Mouse (Mus musculus) midbrain, postnatal 0 days (tissue): ENCODE measurements around the gene Gm28845. TPM values are rescaled to one million over a fixed set of nuclear protein-coding genes. Genes with fewer than 3 reads are reported as not detected.

Source experiments
- ATAC-seq: fragments of 200-750 bp; cut with Nextera tagmentation; 2 replicates; pipeline ENCODE4 v1.8.0; 2017; ENCODE audit warnings: moderate number of reproducible peaks, mild to moderate bottlenecking, moderate TSS enrichment, moderate library complexity; ENCODE audit not compliant: low FRiP score
- DNase-seq: peaks from one replicate; pipeline ENCODE4 v3.0.0-alpha.2; 2015; ENCODE audit warnings: low spot score
- H3K27ac ChIP-seq: fragments of 300-500 bp; sonication (generic); 2 replicates; pipeline ENCODE4 v1.5.1; 2014; ENCODE audit warnings: low read depth, mild to moderate bottlenecking, low read length, mixed read lengths
- H3K27me3 ChIP-seq: fragments of 300-500 bp; sonication (generic); 2 replicates; pipeline ENCODE4 v1.6.1; 2014; ENCODE audit warnings: low read length, control low read depth, mixed read lengths; ENCODE audit not compliant: insufficient read depth
- H3K36me3 ChIP-seq: fragments of 300-500 bp; sonication (generic); 2 replicates; pipeline ENCODE4 v1.6.1; 2014; ENCODE audit warnings: low read length, control low read depth, mixed read lengths; ENCODE audit not compliant: insufficient read depth
- H3K4me1 ChIP-seq: fragments of 300-500 bp; sonication (generic); 2 replicates; pipeline ENCODE4 v1.6.1; 2014; ENCODE audit warnings: mild to moderate bottlenecking, control low read depth, antibody characterized with exemption, low read length, mixed read lengths; ENCODE audit not compliant: insufficient read depth
- H3K4me2 ChIP-seq: fragments of 300-500 bp; sonication (generic); 2 replicates; pipeline ENCODE4 v1.6.1; 2014; ENCODE audit warnings: low read depth, mild to moderate bottlenecking, low read length, mixed read lengths; ENCODE audit not compliant: poor library complexity, severe bottlenecking
- H3K4me3 ChIP-seq: fragments of 300-500 bp; sonication (generic); 2 replicates; pipeline ENCODE4 v1.5.1; 2014; ENCODE audit warnings: low read depth, mild to moderate bottlenecking, low read length, moderate library complexity
- H3K9ac ChIP-seq: fragments of 300-500 bp; sonication (generic); replicated peaks from 2 replicates; pipeline ENCODE4 v1.6.1; 2014; ENCODE audit warnings: mild to moderate bottlenecking, low read length, moderate library complexity, mixed read lengths; ENCODE audit not compliant: poor library complexity, severe bottlenecking
- H3K9me3 ChIP-seq: fragments of 300-500 bp; sonication (generic); 2 replicates; pipeline ENCODE4 v1.6.1; 2016; ENCODE audit warnings: low read length, control low read depth
- CTCF ChIP-seq: IDR thresholded peaks from 2 replicates; pipeline ENCODE4 v1.5.1; 2016; ENCODE audit warnings: antibody characterized with exemption, mild to moderate bottlenecking
- WGBS: fragments of 180-500 bp; shearing (Covaris S2); extraction: QIAGEN DNeasy Blood & Tissue Kit; methylation state at CpG from one replicate; pipeline ENCODE4 v1.1.7; 2014; 5-methylcytosine and 5-hydroxymethylcytosine counted together
- polyA plus RNA-seq: library from polyadenylated mRNA; unstranded; fragments of >200 nt; fragmentation: Nextera tagmentation; extraction: Ambion mirVana; gene quantifications from 2 replicates; pipeline ENCODE4 v1.2.1, GENCODE M21; 2015
- total RNA-seq: library from RNA; depleted of rRNA; stranded (reverse); fragments of >200 nt; gene quantifications from 2 replicates; pipeline ENCODE4 v1.2.3, GENCODE M21; 2014

Gene Gm28845
- total and polyA plus RNA-seq, 2 experiments from 2014 or later: 1.2 to 1.3 TPM

DNA sequence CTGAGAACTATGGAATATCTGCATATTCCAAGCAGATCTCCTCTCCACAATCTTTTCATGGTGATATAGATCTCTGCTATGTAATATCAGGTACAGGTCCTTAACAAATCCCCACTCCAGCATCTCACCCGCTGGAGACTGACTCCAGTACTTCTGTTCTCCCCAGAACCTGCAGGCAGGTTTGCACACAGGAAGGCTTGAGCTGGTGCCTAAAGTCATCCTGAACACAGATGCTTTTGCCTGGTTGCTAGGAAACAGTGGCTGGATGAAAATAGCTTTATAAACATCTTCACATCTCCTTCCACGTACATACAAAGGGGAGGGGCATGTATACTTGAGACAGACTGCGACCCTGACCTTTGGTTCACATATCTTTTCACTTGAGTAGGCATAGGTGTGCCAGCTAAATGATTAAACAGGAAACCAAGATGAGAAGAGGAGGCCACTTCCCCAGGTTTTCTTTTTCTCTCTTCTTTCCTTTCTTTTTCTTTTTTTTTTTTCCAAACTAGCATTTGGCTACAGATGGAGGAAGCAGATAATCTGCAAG lies 10.3 kb upstream of the Gm28845 start:
- DNase-seq: peak; percentile 41

DNA sequence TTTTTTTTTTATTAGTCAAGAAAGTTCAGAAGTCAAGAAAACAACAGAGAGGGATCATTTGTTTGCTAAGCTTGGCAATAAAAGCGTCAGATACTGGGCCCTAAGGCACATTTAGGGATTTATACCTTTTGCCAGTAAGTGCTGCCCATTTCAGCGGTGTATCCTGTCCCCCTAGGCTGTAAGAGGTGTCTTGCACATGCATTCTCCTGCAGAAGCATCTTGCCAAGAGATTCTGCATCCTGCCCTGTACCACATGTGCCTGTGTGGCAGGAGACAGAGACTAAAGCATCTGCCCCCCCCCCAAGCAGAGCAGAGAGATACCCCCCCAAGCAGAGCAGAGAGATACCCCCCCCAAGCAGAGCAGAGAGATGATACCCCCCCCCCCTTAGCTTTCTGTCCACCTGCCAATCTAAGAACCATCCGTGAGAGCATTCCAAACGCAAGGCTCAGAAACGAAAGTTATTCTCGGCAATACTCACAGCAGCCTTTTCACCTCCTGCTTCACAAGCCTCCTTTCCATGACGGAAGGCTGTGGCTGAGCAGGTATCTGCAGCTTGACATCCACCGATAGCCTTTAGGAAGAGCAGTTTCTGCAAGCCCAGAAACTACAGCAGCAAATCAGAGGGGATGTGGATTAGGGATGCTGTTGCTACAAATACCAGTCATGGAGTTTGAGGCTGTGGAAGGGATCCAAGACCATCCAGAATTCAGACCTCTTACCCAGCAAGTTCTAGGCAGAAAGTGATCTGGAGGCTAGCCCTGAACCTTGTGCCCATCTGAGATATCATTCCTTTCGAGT lies 3.4 kb upstream of the Gm28845 start, which contains the start of gene D630023F18Rik:
Gene D630023F18Rik, minus strand, starts transcription at position 641 of the 799 bp plus-strand sequence.
- WGBS: 20% methylated on average over 9 of the region's 9 CpGs
- H3K9me3 ChIP-seq: no peaks in the 10 kb centered on the region
- peak within 1 kb of the TSS; percentile 38 for H3K4me3 ChIP-seq
- no peaks in the 10 kb centered on the region for H3K4me1 ChIP-seq
- no peaks in the 10 kb centered on the region for H3K36me3 ChIP-seq
- peak within 1 kb of the TSS; percentile 50; the same call in 1 of the 2 replicates for H3K9ac ChIP-seq
- no peak for TF ChIP-seq CTCF
- peak within 1 kb of the TSS; percentile 50 for H3K4me2 ChIP-seq
- H3K27me3 ChIP-seq: no peaks in the 10 kb centered on the region
- ATAC-seq (peak; percentile 71), DNase-seq (peak; percentile 65)
- H3K27ac ChIP-seq: no peak within 1 kb of the TSS

More for the DNA sequence above, 10.3 kb upstream of the Gm28845 start:
- no peak overlapping the region for H3K4me3 ChIP-seq
- H3K4me1 ChIP-seq: no peaks in the 10 kb centered on the region
- H3K9ac ChIP-seq: no peak overlapping the region
- H3K4me2 ChIP-seq: no peak overlapping the region
- H3K27me3 ChIP-seq: no peaks in the 10 kb centered on the region
- WGBS: 56% methylated on average over 3 of the region's 3 CpGs
- no peak overlapping the region for H3K27ac ChIP-seq
- H3K9me3 ChIP-seq: no peaks in the 10 kb centered on the region
- no peak for TF ChIP-seq CTCF
- no peak for ATAC-seq
- H3K36me3 ChIP-seq: no peaks in the 10 kb centered on the region

DNA sequence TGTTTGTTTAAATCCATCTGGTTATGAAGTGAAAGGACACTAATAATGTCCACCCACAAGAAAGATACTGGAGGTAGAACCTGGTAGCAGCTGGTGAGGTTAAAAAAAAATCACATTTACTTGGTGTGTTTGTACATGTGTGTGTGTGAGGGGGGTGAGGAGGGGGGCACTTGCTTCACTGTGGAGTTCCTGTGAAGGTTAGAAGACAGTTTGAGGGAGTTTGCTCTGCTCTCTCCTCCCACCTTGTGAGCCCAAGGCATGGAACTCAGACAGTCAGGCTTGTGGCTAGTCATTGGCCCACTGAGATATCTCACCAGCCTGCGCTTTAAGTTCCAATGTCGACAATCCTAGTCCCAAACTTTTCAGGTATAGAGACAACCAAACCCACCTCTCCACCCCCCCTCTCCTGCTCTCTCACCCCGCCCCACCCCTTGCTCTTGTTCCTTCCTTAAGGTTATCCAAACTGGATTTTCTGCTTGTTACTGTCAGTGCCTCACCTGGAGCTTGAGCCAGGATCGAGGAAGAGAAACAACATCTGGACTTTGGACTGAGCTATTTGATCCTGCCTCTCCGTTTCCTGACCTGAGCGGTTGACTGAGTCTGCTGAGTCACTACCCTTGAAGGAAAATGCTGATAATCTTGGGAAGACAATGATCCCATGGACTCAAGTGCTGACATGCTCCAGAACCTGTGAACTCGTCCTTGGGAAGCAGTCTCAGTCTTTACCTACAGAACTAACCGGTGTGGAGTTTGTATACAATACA lies 1.0 kb downstream of the Gm28845 start:
- no peak for TF ChIP-seq CTCF
- H3K4me2 ChIP-seq: no peak overlapping the region
- no peak overlapping the region for H3K4me3 ChIP-seq
- H3K27me3 ChIP-seq: no peaks in the 10 kb centered on the region
- H3K4me1 ChIP-seq: no peaks in the 10 kb centered on the region
- no peak overlapping the region for H3K9ac ChIP-seq
- no peaks in the 10 kb centered on the region for H3K36me3 ChIP-seq
- ATAC-seq (no peak), DNase-seq (no peak)
- H3K27ac ChIP-seq: no peak overlapping the region
- no peaks in the 10 kb centered on the region for H3K9me3 ChIP-seq
- 82% methylated on average over 8 of the region's 8 CpGs for WGBS

- DNase-seq (no peak), ATAC-seq (no peak)
- H3K36me3 ChIP-seq: no peaks in the 10 kb centered on the region
- TF ChIP-seq CTCF: no peak
- no peak overlapping the region for H3K9ac ChIP-seq
- H3K9me3 ChIP-seq: no peaks in the 10 kb centered on the region
- H3K4me3 ChIP-seq: no peak overlapping the region
- H3K4me2 ChIP-seq: no peak overlapping the region
- 89% methylated on average over 5 of the region's 5 CpGs for WGBS
- no peaks in the 10 kb centered on the region for H3K27me3 ChIP-seq
- no peaks in the 10 kb centered on the region for H3K4me1 ChIP-seq
- H3K27ac ChIP-seq: no peak overlapping the region
Observed at GRCm38 (mm10) chr1:65113536-65114172, 5.7 kb downstream of the Gm28845 start.

DNA sequence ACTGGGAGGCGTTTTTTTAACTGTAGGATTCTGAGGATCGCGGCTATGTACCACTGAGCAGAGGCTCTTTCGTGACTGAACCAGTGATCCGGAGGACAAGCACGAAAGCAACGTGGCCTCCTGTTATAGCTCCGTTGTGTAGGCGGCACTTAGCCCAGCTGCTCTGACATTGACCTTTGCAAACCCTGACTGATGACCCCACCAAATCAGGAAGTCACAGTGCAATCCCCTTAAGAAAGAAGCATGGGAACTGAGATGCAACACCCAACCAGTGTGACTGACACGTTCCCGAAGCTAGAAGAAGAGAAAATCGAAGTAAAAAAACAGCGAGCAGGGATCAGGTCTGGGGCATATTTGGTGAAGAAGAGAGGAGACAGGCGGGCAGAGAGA lies 6.6 kb downstream of the Gm28845 start:
- H3K9me3 ChIP-seq: no peaks in the 10 kb centered on the region
- H3K9ac ChIP-seq: no peak overlapping the region
- no peak overlapping the region for H3K27ac ChIP-seq
- no peak for TF ChIP-seq CTCF
- H3K4me2 ChIP-seq: peak overlapping the region; percentile 28
- 54% methylated on average over 14 of the region's 14 CpGs for WGBS
- H3K27me3 ChIP-seq: no peaks in the 10 kb centered on the region
- H3K36me3 ChIP-seq: no peaks in the 10 kb centered on the region
- no peak for ATAC-seq
- DNase-seq: no peak
- no peaks in the 10 kb centered on the region for H3K4me1 ChIP-seq
- 0 out of 2 replicates have a peak overlapping the region, but pooled peaks have one; percentile 6 for H3K4me3 ChIP-seq
